Mouse (Mus musculus): Measurements from ENCODE around the gene Adal. TPM values are rescaled to one million over a fixed set of nuclear protein-coding genes. Genes with fewer than 3 reads are reported as not detected.

Adal gene
- polyA plus RNA-seq, 1 experiment from 2014 or later, result 21.9 TPM

DNA sequence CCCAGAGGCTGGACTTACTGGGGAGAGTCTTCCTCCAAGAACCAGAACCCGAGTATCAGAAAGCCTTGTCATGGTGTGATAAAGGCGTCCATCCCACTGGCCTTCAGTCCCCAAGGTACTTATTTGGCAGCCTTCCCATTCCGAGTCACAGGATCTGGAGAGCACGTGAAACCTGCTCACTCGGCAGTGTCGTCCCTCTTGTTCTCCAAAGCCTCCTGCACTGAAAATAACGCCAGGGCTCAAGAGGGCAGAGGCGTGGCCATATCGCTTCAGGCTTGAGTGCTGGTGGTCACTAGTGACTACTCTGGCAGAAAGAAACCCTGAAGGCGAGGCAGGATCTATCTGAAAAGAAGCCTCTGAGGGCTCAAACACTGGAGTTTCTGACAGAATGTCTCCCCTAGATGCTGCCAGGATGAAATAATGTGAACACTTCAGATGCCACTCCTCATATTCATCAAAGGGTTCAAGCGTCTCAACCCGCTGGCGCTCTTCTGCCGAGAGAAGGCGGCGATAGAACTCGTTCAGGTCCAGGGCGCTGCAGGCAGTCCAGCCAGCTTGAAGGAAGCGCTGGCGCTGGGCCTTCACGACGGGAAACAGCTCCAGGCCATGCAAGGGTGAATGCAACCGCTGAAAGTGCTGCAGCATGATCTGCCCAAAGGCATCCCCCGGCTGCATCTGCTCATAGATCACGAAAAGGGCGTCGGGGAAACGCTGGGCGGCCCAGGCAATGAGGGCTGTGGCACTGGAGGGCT is 786 bp upstream of the Adal start:
- 54% methylated on average over 29 of the region's 29 CpGs for WGBS

DNA sequence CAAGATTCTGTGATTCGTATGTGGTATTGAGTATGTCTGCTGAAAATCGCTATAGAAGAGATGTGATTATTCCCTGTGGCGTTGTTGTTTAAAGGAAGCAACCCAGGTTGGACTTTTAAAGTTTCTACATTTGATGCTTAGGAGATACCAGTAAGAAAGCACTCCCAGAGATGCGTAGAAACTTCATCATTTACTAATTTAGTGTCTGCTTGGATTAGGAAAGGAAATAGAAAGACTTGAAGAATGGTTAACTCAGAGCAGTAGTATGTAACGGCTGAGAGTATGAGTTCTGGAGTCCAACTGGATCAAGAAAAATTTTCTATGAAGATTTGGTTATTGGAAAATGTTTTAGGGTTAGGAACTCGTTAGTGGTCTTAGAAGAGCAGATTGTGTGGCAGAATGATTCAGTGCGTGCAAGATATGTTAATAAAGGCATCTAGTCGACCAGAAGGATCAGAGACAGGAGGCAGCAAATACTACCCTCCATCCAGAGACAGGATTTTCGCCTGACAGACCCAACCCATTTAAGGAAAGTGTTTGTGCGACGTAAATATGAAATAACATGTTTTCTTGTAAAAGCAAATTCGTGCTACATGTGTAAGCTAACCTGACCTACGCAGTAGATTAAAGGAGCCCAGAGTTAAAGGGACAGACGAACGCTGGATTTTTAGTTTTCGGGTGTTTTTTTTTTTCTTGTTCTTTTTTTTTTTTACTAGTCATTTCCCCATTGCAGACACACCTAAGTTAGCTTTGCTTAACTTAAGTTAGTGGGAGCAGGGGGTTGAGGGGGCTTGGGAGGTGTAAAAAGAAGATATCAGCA is 1.2 kb downstream of the Adal start:
- Histone ChIP-seq H3K9me3 (replicated peaks) (no peaks in the 10 kb centered on the region), H3K4me1 (peaks cover 28% of the 10 kb centered on the region), H3K36me3 (peaks cover 53% of the 10 kb centered on the region), H3K4me2 (peak overlapping the region; percentile 85), H3K9ac (peak overlapping the region; percentile 68), H3K27me3 (no peaks in the 10 kb centered on the region), H3K27ac (peak overlapping the region; percentile 99), H3K4me3 (replicated peaks) (peak overlapping the region; percentile 75)
- 72% methylated on average over 16 of the region's 16 CpGs for WGBS
- ATAC-seq (replicated peaks; ENCODE audit: low FRiP score), result no peak

More for the DNA sequence above, 786 bp upstream of the Adal start:
- Histone ChIP-seq H3K27ac (peak overlapping the region; percentile 99), H3K4me2 (peak overlapping the region; percentile 85), H3K36me3 (peaks cover 38% of the 10 kb centered on the region), H3K4me3 (replicated peaks) (peak overlapping the region; percentile 75), H3K9me3 (replicated peaks) (no peaks in the 10 kb centered on the region), H3K27me3 (no peaks in the 10 kb centered on the region), H3K4me1 (peaks cover 28% of the 10 kb centered on the region), H3K9ac (peak overlapping the region; percentile 68)
- peak; percentile 37; the same call in 1 of the 2 replicates for ATAC-seq (replicated peaks; ENCODE audit: low FRiP score)

- H3K4me2 ChIP-seq, result no peak overlapping the region
- H3K27me3 ChIP-seq, result no peaks in the 10 kb centered on the region
- no peak overlapping the region for H3K4me3 ChIP-seq (replicated peaks)
- H3K4me1 ChIP-seq, result peaks cover 28% of the 10 kb centered on the region
- no peak overlapping the region for H3K9ac ChIP-seq
- H3K9me3 ChIP-seq (replicated peaks), result no peaks in the 10 kb centered on the region
- H3K27ac ChIP-seq, result no peak overlapping the region
- no peak for ATAC-seq (replicated peaks; ENCODE audit: low FRiP score)
- 73% methylated on average over 2 of the region's 2 CpGs for WGBS
- peaks cover 58% of the 10 kb centered on the region for H3K36me3 ChIP-seq
Observed at GRCm38 (mm10) chr2:121142415-121142814, 2.2 kb downstream of the Adal start.

- 82% methylated on average over 5 of the region's 5 CpGs for WGBS
- ATAC-seq (replicated peaks; ENCODE audit: low FRiP score), result no peak
- no peak overlapping the region for H3K4me2 ChIP-seq
- no peak overlapping the region for H3K27ac ChIP-seq
- H3K27me3 ChIP-seq, result no peaks in the 10 kb centered on the region
- H3K4me1 ChIP-seq, result no peaks in the 10 kb centered on the region
- H3K36me3 ChIP-seq, result peaks cover 70% of the 10 kb centered on the region
- no peaks in the 10 kb centered on the region for H3K9me3 ChIP-seq (replicated peaks)
- H3K4me3 ChIP-seq (replicated peaks), result no peak overlapping the region
- H3K9ac ChIP-seq, result no peak overlapping the region
Observed at GRCm38 (mm10) chr2:121149679-121150078, 9.5 kb downstream of the Adal start.

DNA sequence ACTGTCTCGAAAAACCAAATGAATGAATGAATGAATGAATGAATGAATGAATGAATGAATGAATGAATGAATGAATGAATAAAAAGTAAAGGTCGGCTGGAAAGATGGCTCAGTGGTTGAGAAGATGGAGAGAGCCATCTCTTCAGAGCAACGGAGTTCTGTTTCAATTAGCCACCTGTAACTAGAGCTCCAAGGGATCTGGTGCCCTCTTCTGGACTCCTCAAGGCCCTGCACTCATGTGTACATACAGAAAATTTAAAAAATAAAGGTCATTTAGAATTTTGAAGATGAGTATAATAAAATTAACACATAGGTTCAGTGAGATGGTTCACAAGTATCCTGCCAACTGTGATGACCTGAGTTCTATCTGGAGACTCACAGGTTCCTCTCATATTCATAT is 12.9 kb downstream of the Adal start:
- WGBS, result 90% methylated on average over 3 of the region's 3 CpGs
- Histone ChIP-seq H3K4me2 (no peak overlapping the region), H3K27ac (no peak overlapping the region), H3K27me3 (no peaks in the 10 kb centered on the region), H3K9ac (no peak overlapping the region), H3K4me1 (no peaks in the 10 kb centered on the region), H3K4me3 (replicated peaks) (no peak overlapping the region), H3K36me3 (peaks cover 58% of the 10 kb centered on the region), H3K9me3 (replicated peaks) (no peaks in the 10 kb centered on the region)
- no peak for ATAC-seq (replicated peaks; ENCODE audit: low FRiP score)

GRCm38 (mm10) chr2:121169173-121169572 is 28.9 kb downstream of the Adal start:
- 40% methylated on average over 4 of the region's 4 CpGs for WGBS
- peaks cover 31% of the 10 kb centered on the region for H3K4me1 ChIP-seq
- peak overlapping the region; percentile 85 for H3K4me2 ChIP-seq
- peak overlapping the region; percentile 93 for H3K4me3 ChIP-seq (replicated peaks)
- ATAC-seq (replicated peaks; ENCODE audit: low FRiP score), result no peak
- no peak overlapping the region for H3K27ac ChIP-seq
- H3K27me3 ChIP-seq, result no peaks in the 10 kb centered on the region
- H3K36me3 ChIP-seq, result peaks cover 36% of the 10 kb centered on the region
- H3K9ac ChIP-seq, result peak overlapping the region; percentile 80; the same call in 1 of the 2 replicates
- no peaks in the 10 kb centered on the region for H3K9me3 ChIP-seq (replicated peaks)

GRCm38 (mm10) chr2:121169902-121170301 is 29.7 kb downstream of the Adal start:
- H3K36me3 ChIP-seq, result peaks cover 36% of the 10 kb centered on the region
- H3K9me3 ChIP-seq (replicated peaks), result no peaks in the 10 kb centered on the region
- H3K4me2 ChIP-seq, result peak overlapping the region; percentile 85
- H3K27ac ChIP-seq, result peak overlapping the region; percentile 98
- H3K27me3 ChIP-seq, result no peaks in the 10 kb centered on the region
- H3K4me1 ChIP-seq, result peaks cover 31% of the 10 kb centered on the region
- peak overlapping the region; percentile 93 for H3K4me3 ChIP-seq (replicated peaks)
- ATAC-seq (replicated peaks; ENCODE audit: low FRiP score), result no peak
- peak overlapping the region; percentile 80 for H3K9ac ChIP-seq
- 4% methylated on average over 9 of the region's 9 CpGs for WGBS

GRCm38 (mm10) chr2:121170481-121170971 is 30.3 kb downstream of the Adal start, which contains the start of gene Tubgcp4:
Gene Tubgcp4, plus strand, starts transcription at chr2:121170654.
- Histone ChIP-seq H3K27me3 (no peaks in the 10 kb centered on the region), H3K9me3 (replicated peaks) (no peaks in the 10 kb centered on the region), H3K4me2 (peak within 1 kb of the TSS; percentile 85), H3K4me1 (peaks cover 31% of the 10 kb centered on the region), H3K9ac (peak within 1 kb of the TSS; percentile 80), H3K36me3 (peaks cover 39% of the 10 kb centered on the region), H3K4me3 (replicated peaks) (peak within 1 kb of the TSS; percentile 93), H3K27ac (peak within 1 kb of the TSS; percentile 98)
- ATAC-seq (replicated peaks; ENCODE audit: low FRiP score), result peak; percentile 76
- WGBS, result under 1% methylated on average over 38 of the region's 38 CpGs

DNA sequence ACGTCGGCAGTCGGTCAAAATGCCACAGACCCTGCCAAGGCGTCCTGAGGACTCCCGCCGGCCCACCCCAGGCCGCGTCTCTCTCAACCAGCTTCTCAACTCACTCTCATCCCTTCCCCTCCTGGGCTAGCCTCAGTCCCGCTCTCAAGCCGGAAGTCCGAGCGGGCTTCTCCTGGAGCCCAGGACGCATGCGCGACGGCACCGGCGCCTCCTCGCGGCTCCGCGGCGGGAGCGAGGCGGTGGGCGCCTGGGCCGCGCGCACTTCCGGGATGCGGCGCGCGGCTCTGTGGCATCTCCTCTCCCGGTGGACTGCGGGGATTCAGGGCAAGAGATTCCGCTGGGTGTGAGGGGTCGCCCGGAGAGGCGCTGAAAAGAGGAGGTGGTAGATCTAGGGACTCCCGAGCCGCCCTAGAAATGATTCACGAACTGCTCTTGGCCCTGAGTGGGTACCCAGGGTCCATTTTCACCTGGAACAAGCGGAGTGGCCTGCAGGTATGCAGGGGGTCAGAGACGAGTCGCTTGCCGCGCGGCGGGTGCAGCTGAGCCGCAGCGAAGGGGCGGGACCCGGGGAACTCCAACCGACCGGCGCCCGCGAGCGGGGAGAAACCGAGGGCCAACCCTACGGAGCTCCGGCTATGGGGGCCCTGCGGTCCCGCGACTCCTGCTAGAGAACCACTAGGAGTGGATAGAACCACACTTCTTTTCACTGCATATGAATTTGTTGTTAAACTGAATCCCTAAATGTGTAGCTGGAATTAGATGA is 30.9 kb downstream of the Adal start, which contains the start of gene Zscan29:
Gene Zscan29 (minus strand): TSS at position 146 of the 763 bp plus-strand sequence.
- H3K9me3 ChIP-seq (replicated peaks), result no peaks in the 10 kb centered on the region
- under 1% methylated on average over 66 of the region's 66 CpGs for WGBS
- H3K27me3 ChIP-seq, result no peaks in the 10 kb centered on the region
- H3K4me3 ChIP-seq (replicated peaks), result peak within 1 kb of the TSS; percentile 93
- peaks cover 40% of the 10 kb centered on the region for H3K36me3 ChIP-seq
- H3K27ac ChIP-seq, result peak within 1 kb of the TSS; percentile 98
- peak within 1 kb of the TSS; percentile 80 for H3K9ac ChIP-seq
- ATAC-seq (replicated peaks; ENCODE audit: low FRiP score), result peak; percentile 97
- H3K4me2 ChIP-seq, result peak within 1 kb of the TSS; percentile 85
- H3K4me1 ChIP-seq, result peaks cover 31% of the 10 kb centered on the region

DNA sequence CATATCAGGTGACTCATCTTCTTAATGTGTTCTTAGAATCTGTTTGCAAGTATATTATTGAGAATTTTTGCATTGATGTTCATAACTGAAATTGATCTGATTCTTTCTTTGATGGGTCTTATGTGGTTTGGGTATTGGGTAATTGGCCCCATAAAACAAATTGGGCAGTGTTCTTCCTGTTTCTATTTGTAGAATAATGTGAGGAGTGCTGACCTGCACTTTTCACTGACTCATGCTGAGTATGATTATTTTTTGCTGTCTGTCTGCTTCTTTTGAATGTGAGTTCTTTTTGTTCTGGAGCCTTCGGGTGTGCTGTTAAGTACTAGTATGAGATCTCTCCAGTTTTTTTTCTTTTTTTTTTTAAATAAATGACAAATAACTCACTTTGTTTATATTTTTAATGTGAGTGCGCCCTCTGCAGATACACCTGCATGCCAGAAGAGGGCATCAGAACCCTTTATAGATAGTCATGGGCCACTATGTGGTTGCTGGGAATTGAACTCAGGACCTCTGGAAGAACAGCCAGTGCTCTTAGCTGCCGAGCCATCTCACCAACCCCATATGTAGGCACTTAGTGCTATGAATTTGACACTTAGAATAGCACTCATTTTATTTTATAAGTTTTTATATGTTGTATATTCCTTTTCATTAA is 38.7 kb downstream of the Adal start:
- Histone ChIP-seq H3K4me1 (no peaks in the 10 kb centered on the region), H3K27me3 (no peaks in the 10 kb centered on the region), H3K36me3 (peaks cover 85% of the 10 kb centered on the region), H3K4me3 (replicated peaks) (no peak overlapping the region), H3K27ac (no peak overlapping the region), H3K9ac (no peak overlapping the region), H3K4me2 (no peak overlapping the region), H3K9me3 (replicated peaks) (no peaks in the 10 kb centered on the region)
- WGBS, result 93% methylated on average over 3 of the region's 3 CpGs
- ATAC-seq (replicated peaks; ENCODE audit: low FRiP score), result no peak

GRCm38 (mm10) chr2:121183431-121183830 is 43.2 kb downstream of the Adal start:
- Histone ChIP-seq H3K9ac (no peak overlapping the region), H3K27ac (no peak overlapping the region), H3K36me3 (peaks cover 86% of the 10 kb centered on the region), H3K4me3 (replicated peaks) (no peak overlapping the region), H3K4me2 (no peak overlapping the region), H3K4me1 (no peaks in the 10 kb centered on the region), H3K9me3 (replicated peaks) (no peaks in the 10 kb centered on the region), H3K27me3 (no peaks in the 10 kb centered on the region)
- 87% methylated on average over 5 of the region's 5 CpGs for WGBS
- ATAC-seq (replicated peaks; ENCODE audit: low FRiP score), result no peak
